Mouse (Mus musculus) hindbrain, embryonic 16.5 days (tissue): ENCODE data around the gene Slc16a4. TPM values are rescaled to one million over a fixed set of nuclear protein-coding genes. Genes with fewer than 3 reads are reported as not detected.
"Not testable (repeated sequence)": the region's sequence is repeated elsewhere in the genome, so short reads cannot be mapped to it uniquely, and the experiment has no call there.

Source experiments
- ATAC-seq: fragments of 200-750 bp; cut with Nextera tagmentation; 2 replicates; pipeline ENCODE4 v1.8.0; 2017; ENCODE audit warnings: moderate TSS enrichment, moderate library complexity
- H3K27ac ChIP-seq: fragments of 300-500 bp; sonication (generic); 2 replicates; pipeline ENCODE4 v1.5.1; 2014; ENCODE audit warnings: low read depth, mild to moderate bottlenecking, control low read depth, low read length, moderate library complexity
- H3K27me3 ChIP-seq: fragments of 300-500 bp; sonication (generic); replicated peaks from 2 replicates; pipeline ENCODE4 v1.6.1; 2014; ENCODE audit warnings: low read length; ENCODE audit not compliant: control insufficient read depth, insufficient read depth
- H3K36me3 ChIP-seq: fragments of 300-500 bp; sonication (generic); 2 replicates; pipeline ENCODE4 v1.6.1; 2014; ENCODE audit warnings: mild to moderate bottlenecking, low read length, moderate library complexity, mixed read lengths; ENCODE audit not compliant: control insufficient read depth, insufficient read depth
- H3K4me1 ChIP-seq: fragments of 300-500 bp; sonication (generic); 2 replicates; pipeline ENCODE4 v1.6.1; 2014; ENCODE audit warnings: low read depth, low read length; ENCODE audit not compliant: control insufficient read depth, insufficient read depth
- H3K4me2 ChIP-seq: fragments of 300-500 bp; sonication (generic); 2 replicates; pipeline ENCODE4 v1.6.1; 2014; ENCODE audit warnings: mild to moderate bottlenecking, low read length, control low read depth, moderate library complexity
- H3K4me3 ChIP-seq: fragments of 300-500 bp; sonication (generic); 2 replicates; pipeline ENCODE4 v1.5.1; 2014; ENCODE audit warnings: mild to moderate bottlenecking, low read length, control low read depth, moderate library complexity
- H3K9ac ChIP-seq: fragments of 300-500 bp; sonication (generic); 2 replicates; pipeline ENCODE4 v1.6.1; 2014; ENCODE audit warnings: low read depth, mild to moderate bottlenecking, control low read depth, low read length, moderate library complexity
- H3K9me3 ChIP-seq: fragments of 300-500 bp; sonication (generic); 2 replicates; pipeline ENCODE4 v1.6.1; 2014; ENCODE audit warnings: mild to moderate bottlenecking, low read length, moderate library complexity; ENCODE audit not compliant: control insufficient read depth
- WGBS: fragments of 180-500 bp; shearing (Covaris S2); extraction: QIAGEN DNeasy Blood & Tissue Kit; methylation state at CpG from one replicate; pipeline ENCODE4 v1.1.7; 2014; 5-methylcytosine and 5-hydroxymethylcytosine counted together
- polyA plus RNA-seq: library from polyadenylated mRNA; unstranded; fragments of >200 nt; fragmentation: Nextera tagmentation; extraction: Ambion mirVana; gene quantifications from 2 replicates; pipeline ENCODE4 v1.2.1, GENCODE M21; 2015

Gene Slc16a4
- polyA plus RNA-seq, 1 experiment from 2014 or later = 3.1 TPM

- Histone ChIP-seq H3K4me1 (peaks cover 11% of the 10 kb centered on the region), H3K4me3 (peak within 1 kb of the TSS; percentile 70), H3K36me3 (peaks cover 9% of the 10 kb centered on the region), H3K27ac (no peak within 1 kb of the TSS), H3K27me3 (0 out of 2 replicates have a peak, but pooled peaks cover 2% of the 10 kb centered on the region), H3K9ac (peak within 1 kb of the TSS; percentile 73), H3K4me2 (peak within 1 kb of the TSS; percentile 89), H3K9me3 (no peaks in the 10 kb centered on the region)
- WGBS = 2% methylated on average over 43 of the region's 43 CpGs
- peak; percentile 90 for ATAC-seq
These were observed 12.4 kb upstream of the Slc16a4 start, which contains the start of gene Lamtor5 for GRCm38 (mm10) chr3:107278479-107279269. Lamtor5 (plus strand) TSS chr3:107278858.

DNA sequence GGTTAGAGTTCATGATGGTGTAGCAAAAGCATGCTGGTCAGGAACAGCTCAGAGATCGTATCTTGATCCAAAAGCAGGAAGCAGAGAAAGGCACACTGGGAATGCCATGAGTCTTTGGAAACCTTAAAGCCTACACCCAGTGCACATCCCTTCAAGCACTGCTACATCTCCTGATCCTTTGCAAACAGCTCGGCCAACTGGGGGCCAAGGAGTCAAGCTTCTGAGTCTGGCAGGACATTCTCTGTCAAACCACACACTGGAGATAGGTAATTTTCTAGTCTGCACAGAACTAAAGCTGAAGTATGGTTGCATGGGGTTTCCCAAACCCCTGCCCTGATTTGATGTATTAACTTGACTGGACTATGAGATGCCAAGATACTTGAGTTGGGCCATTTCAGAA, 4.9 kb upstream of the Slc16a4 start:
- no peaks in the 10 kb centered on the region for H3K27me3 ChIP-seq
- H3K4me2 ChIP-seq = no peak overlapping the region
- peaks cover 9% of the 10 kb centered on the region for H3K36me3 ChIP-seq
- 86% methylated on average over 2 of the region's 2 CpGs for WGBS
- no peaks in the 10 kb centered on the region for H3K4me1 ChIP-seq
- H3K9ac ChIP-seq = no peak overlapping the region
- H3K4me3 ChIP-seq = no peak overlapping the region
- ATAC-seq = no peak
- H3K27ac ChIP-seq = no peak overlapping the region
- no peaks in the 10 kb centered on the region for H3K9me3 ChIP-seq

DNA sequence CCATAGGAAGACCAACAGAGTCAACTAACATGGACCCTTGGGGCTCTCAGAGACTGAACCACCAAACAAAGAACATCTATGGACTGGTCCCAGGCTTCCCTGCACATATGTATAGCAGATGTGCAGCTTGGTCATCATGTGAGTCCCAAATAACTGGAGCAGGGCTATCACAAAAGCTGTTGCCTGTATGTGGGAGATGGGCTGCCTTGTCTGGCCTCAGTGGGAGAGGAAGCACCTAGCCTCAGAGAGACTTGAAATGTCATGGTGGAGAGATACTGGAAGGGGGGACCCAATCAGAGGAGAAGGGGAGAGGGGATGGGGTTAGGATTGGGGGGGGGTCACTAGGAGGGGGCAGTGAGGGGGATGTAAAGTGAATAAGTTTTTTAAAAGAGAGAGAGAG, 3.7 kb upstream of the Slc16a4 start:
- Histone ChIP-seq H3K4me1 (no peaks in the 10 kb centered on the region), H3K27me3 (no peaks in the 10 kb centered on the region), H3K9ac (no peak overlapping the region), H3K4me3 (no peak overlapping the region), H3K36me3 (peaks cover 7% of the 10 kb centered on the region), H3K4me2 (no peak overlapping the region), H3K27ac (no peak overlapping the region), H3K9me3 (no peaks in the 10 kb centered on the region)
- no peak for ATAC-seq

DNA sequence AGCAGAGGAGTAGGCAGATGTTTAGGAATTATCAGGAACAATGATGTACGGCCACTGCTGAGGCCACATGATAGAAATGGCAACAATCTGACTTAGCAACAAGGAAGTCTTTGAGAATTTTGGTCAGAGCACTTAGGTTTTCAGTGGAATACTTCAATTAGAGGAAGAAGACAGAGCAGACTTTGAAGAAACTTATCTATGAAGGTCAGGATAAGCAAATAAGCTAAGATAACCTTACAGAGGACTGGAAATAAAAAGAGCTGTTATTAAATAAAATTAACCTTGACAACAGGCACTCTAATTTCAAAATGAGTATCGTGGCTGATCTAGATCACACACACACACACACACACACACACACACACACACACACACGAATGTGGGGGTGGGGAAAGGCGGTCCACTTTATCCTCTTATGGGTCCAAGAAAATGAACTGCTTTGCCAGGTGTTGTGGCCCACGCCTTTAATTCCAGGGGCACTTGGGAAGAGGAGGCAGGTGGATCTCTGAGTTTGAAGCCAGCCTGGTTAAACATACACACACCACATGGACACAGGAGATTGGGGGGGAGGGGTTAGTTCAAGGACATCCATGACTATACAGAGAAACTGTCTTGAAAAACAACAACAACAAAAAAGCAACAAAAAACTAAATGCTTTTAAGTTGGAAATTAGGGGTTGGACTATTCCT, 4.8 kb downstream of the Slc16a4 start:
- Histone ChIP-seq H3K4me3 (no peak overlapping the region), H3K9me3 (no peaks in the 10 kb centered on the region), H3K27me3 (no peaks in the 10 kb centered on the region), H3K4me1 (no peaks in the 10 kb centered on the region), H3K4me2 (no peak overlapping the region), H3K36me3 (no peaks in the 10 kb centered on the region), H3K27ac (no peak overlapping the region), H3K9ac (no peak overlapping the region)
- WGBS = 86% methylated on average over 5 of the region's 5 CpGs
- ATAC-seq = no peak

DNA sequence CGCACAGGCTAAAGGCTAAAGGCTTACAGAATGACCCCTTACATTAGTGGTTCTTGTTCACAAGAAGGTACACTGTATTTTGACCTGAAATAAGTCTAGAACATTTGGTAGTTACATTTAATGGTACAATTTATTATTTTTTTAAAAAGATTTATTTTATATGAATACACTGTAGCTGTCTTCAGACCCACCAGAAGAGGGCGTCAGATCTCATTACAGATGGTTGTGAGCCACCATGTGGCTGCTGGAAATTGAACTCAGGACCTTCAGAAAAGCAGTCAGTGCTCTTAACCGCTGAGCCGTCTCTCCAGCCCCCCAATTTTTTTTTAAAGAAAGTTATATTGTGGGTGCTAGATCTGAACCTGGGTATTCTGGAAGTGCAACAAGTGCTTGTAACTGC, 5.9 kb downstream of the Slc16a4 start:
- not testable (repeated sequence) for ATAC-seq, H3K4me2 ChIP-seq, H3K27ac ChIP-seq, H3K4me3 ChIP-seq, H3K4me1 ChIP-seq, H3K9ac ChIP-seq, H3K27me3 ChIP-seq, H3K9me3 ChIP-seq, H3K36me3 ChIP-seq
- WGBS = 69% methylated on average over 4 of the region's 4 CpGs

DNA sequence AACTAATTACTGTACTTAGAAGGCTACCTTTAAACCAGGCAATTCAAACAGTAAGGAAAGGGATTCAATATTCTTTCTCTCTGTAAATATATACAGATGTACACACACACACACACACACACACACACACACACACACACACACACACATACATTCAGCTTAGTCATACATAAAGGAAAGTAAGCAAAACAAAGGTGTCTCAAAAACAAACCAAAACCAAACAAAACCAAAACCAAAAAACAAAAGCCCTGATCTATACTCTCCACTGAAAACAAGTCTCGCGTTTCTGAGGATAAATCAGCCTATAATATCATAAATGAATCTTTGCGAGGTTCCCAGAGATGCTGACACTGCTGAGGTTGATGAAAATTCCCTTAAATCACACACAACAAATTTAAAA, 26.3 kb downstream of the Slc16a4 start:
- no peaks in the 10 kb centered on the region; the same call in 1 of the 2 replicates for H3K4me1 ChIP-seq
- WGBS = 94% methylated on average over 3 of the region's 3 CpGs
- no peak overlapping the region for H3K4me3 ChIP-seq
- H3K36me3 ChIP-seq = no peaks in the 10 kb centered on the region
- H3K9ac ChIP-seq = no peak overlapping the region
- H3K27me3 ChIP-seq = no peaks in the 10 kb centered on the region
- no peak for ATAC-seq
- no peak overlapping the region for H3K27ac ChIP-seq
- H3K9me3 ChIP-seq = no peaks in the 10 kb centered on the region
- no peak overlapping the region for H3K4me2 ChIP-seq

DNA sequence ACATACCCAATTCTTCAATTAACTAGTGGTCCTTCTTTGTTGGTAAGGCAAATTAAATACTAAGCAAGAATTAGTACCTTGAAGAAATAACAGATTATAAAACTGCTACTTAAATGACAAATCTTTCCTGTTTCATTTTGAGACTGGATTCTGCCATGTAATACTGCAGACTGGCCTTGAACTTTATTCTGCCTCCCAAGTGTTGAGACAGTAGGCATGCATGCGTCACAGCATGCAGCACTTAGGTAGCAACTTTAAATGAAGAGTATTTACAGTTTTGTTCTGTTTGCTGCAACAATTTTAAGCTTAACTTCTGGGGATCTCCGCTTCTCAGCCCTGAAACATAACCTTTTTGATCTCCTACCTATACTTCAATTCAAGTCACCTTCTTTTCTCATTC, 30.1 kb downstream of the Slc16a4 start:
- H3K4me3 ChIP-seq = no peak overlapping the region
- H3K4me1 ChIP-seq = peaks cover 13% of the 10 kb centered on the region
- WGBS = 90% methylated on average over 2 of the region's 2 CpGs

GRCm38 (mm10) chr3:107321776-107322175, 30.7 kb downstream of the Slc16a4 start:
- Histone ChIP-seq H3K4me3 (no peak overlapping the region), H3K4me2 (no peak overlapping the region), H3K27me3 (no peaks in the 10 kb centered on the region), H3K9me3 (no peaks in the 10 kb centered on the region), H3K9ac (no peak overlapping the region), H3K27ac (no peak overlapping the region), H3K4me1 (peaks cover 13% of the 10 kb centered on the region), H3K36me3 (peaks cover 2% of the 10 kb centered on the region; the same call in 1 of the 2 replicates)
- ATAC-seq = no peak

More for the DNA sequence above, 30.1 kb downstream of the Slc16a4 start:
- Histone ChIP-seq H3K9me3 (no peaks in the 10 kb centered on the region), H3K9ac (no peak overlapping the region), H3K27me3 (no peaks in the 10 kb centered on the region), H3K36me3 (peaks cover 2% of the 10 kb centered on the region; the same call in 1 of the 2 replicates), H3K27ac (no peak overlapping the region), H3K4me2 (no peak overlapping the region)
- ATAC-seq = no peak

- Histone ChIP-seq H3K36me3 (peaks cover 5% of the 10 kb centered on the region; the same call in 1 of the 2 replicates), H3K27ac (no peak overlapping the region), H3K9me3 (no peaks in the 10 kb centered on the region), H3K4me1 (peaks cover 27% of the 10 kb centered on the region), H3K4me3 (no peak overlapping the region), H3K9ac (no peak overlapping the region), H3K4me2 (no peak overlapping the region), H3K27me3 (no peaks in the 10 kb centered on the region)
- WGBS = 95% methylated on average over 1 of the region's 1 CpGs
- no peak for ATAC-seq
These were observed 35.4 kb downstream of the Slc16a4 start for GRCm38 (mm10) chr3:107326442-107326841.
